Mouse (Mus musculus) left cerebral cortex, adult 18-20 months (tissue): ENCODE results near the gene Elfn2. TPM values are rescaled to one million over a fixed set of nuclear protein-coding genes. Genes with fewer than 3 reads are reported as not detected.

Experiments used
- DNase-seq, 2 experiments: peaks; one replicate each; pipeline ENCODE4 v3.0.0; 2021 to 2022; ENCODE audit warnings: low spot score in 2 of 2, mixed read lengths in 1 of 2
- total RNA-seq, 2 experiments: library from RNA; stranded (reverse); gene quantifications; 2 replicates each; pipeline ENCODE4 v1.2.3; 2021

Elfn2 gene
- total RNA-seq, 2 experiments from 2014 or later = 165 to 168 TPM

- no peak for DNase-seq
These were observed 8.1 kb upstream of the Elfn2 start for GRCm38 (mm10) chr15:78726697-78727096.

- no peak for DNase-seq
These were observed 2.0 kb upstream of the Elfn2 start for GRCm38 (mm10) chr15:78720532-78720931.

GRCm38 (mm10) chr15:78720094-78720493 lies 1.5 kb upstream of the Elfn2 start:
- DNase-seq = peak; percentile 76 to 86

GRCm38 (mm10) chr15:78719416-78719815 lies 845 bp upstream of the Elfn2 start:
- DNase-seq = no peak

GRCm38 (mm10) chr15:78716936-78717335 lies 1.6 kb downstream of the Elfn2 start:
- DNase-seq = peak; percentile 54 to 62

GRCm38 (mm10) chr15:78715856-78716255 lies 2.7 kb downstream of the Elfn2 start:
- DNase-seq = no peak

- peak in 1 of 2 experiments; percentile 54 for DNase-seq
These were observed 4.8 kb downstream of the Elfn2 start for GRCm38 (mm10) chr15:78713751-78714150.

- peak; percentile 64 to 83 for DNase-seq
These were observed 6.0 kb downstream of the Elfn2 start for GRCm38 (mm10) chr15:78712335-78713258.

- DNase-seq = peak; percentile 80 to 86
These were observed 6.6 kb downstream of the Elfn2 start for GRCm38 (mm10) chr15:78711935-78712334.

GRCm38 (mm10) chr15:78710634-78711033 lies 7.9 kb downstream of the Elfn2 start:
- DNase-seq = peak in 1 of 2 experiments; percentile 67

GRCm38 (mm10) chr15:78709767-78710166 lies 8.8 kb downstream of the Elfn2 start:
- DNase-seq = peak; percentile 67 to 80

GRCm38 (mm10) chr15:78706630-78707029 lies 11.9 kb downstream of the Elfn2 start:
- no peak for DNase-seq

GRCm38 (mm10) chr15:78704824-78705223 lies 13.7 kb downstream of the Elfn2 start:
- peak in 1 of 2 experiments; percentile 48 for DNase-seq

GRCm38 (mm10) chr15:78704007-78704406 lies 14.6 kb downstream of the Elfn2 start:
- no peak for DNase-seq

- DNase-seq = no peak
These were observed 18.2 kb downstream of the Elfn2 start for GRCm38 (mm10) chr15:78700420-78700819.

GRCm38 (mm10) chr15:78699513-78699912 lies 19.1 kb downstream of the Elfn2 start:
- DNase-seq = no peak

GRCm38 (mm10) chr15:78698491-78699135 lies 20.0 kb downstream of the Elfn2 start:
- DNase-seq = no peak

GRCm38 (mm10) chr15:78698084-78698483 lies 20.5 kb downstream of the Elfn2 start:
- DNase-seq = no peak

GRCm38 (mm10) chr15:78695745-78696144 lies 22.8 kb downstream of the Elfn2 start:
- no peak for DNase-seq

GRCm38 (mm10) chr15:78692505-78692904 lies 26.1 kb downstream of the Elfn2 start:
- no peak for DNase-seq

- DNase-seq = no peak
These were observed 27.9 kb downstream of the Elfn2 start for GRCm38 (mm10) chr15:78690716-78691115.

- no peak for DNase-seq
These were observed 31.7 kb downstream of the Elfn2 start for GRCm38 (mm10) chr15:78686910-78687309.
